8 mouse cellular contexts compared by ENCODE assay signal in the genomic region with DNA sequence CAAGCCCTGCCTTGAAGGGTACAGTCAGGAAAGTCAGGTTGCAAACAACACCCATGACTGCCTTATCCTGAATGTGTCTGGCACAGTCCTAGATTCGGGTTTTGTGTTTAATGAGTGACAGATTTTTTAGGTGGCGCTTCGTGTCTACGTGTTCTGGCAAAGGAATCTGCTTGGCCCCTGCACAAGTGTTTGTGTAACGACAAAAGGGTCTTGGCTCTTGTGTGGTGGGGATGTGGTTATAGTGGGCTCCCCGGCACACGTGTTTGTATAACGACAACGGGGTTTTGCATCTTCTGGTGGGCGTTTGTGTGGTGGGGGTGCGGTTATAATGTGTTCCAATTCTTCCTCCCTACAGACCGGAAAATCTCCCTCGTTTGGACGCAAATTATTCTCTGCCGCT. TPM values are rescaled to one million over a fixed set of nuclear protein-coding genes. Genes with fewer than 3 reads are reported as not detected.
A peak's percentile ranks its signal among the peaks of the same experiment; 100 is the strongest.
DNase-seq lines count a peak whose midpoint lies in the region; ATAC-seq and TF ChIP-seq lines count a peak whose summit lies in the region.

No protein-coding gene starts in this region.

- H3K9ac ChIP-seq in hindbrain, embryonic 14.5 days: peak overlapping the region; percentile 73
- H3K9ac ChIP-seq in liver, postnatal 0 days (replicated peaks): peak overlapping the region; percentile 61

- H3K4me2 ChIP-seq in hindbrain, embryonic 14.5 days (replicated peaks): peak overlapping the region; percentile 96
- peak overlapping the region; percentile 92 for H3K4me2 ChIP-seq in liver, postnatal 0 days (ENCODE audit: low read depth, low read length)

- DNase-seq in gastrocnemius, adult 18-20 months (ENCODE audit: low spot score): peak; percentile 2
- DNase-seq in gastrocnemius, postnatal 36 days: no peak
- DNase-seq in thymus, postnatal 10 days (ENCODE audit: low spot score in 2 of 2): peak; percentile 43 to 56
- no peak for DNase-seq in thymus, postnatal 25 days
- DNase-seq in hindbrain, embryonic 14.5 days (ENCODE audit: low spot score): peak; percentile 44
- DNase-seq in liver, postnatal 0 days: no peak
- no peak for DNase-seq in right cerebral cortex, adult 18-20 months
- DNase-seq in B cell, adult 2 months: no peak

- H3K9me3 ChIP-seq in hindbrain, embryonic 14.5 days (ENCODE audit: control insufficient read depth, low read length): no peaks in the 10 kb centered on the region
- H3K9me3 ChIP-seq in liver, postnatal 0 days (ENCODE audit: low read length): no peaks in the 10 kb centered on the region

- intact Hi-C loops in gastrocnemius, postnatal 36 days (cut with DNase I): loop anchor here (2.0 kb wide), 1 partner anchor 73 kb away; no protein-coding TSS in a partner anchor

- H3K27me3 ChIP-seq in hindbrain, embryonic 14.5 days (ENCODE audit: control insufficient read depth, insufficient read depth, low read length): peaks cover 38% of the 10 kb centered on the region
- peaks cover 19% of the 10 kb centered on the region for H3K27me3 ChIP-seq in liver, postnatal 0 days (ENCODE audit: insufficient read depth, low read length)

- H3K4me3 ChIP-seq in hindbrain, embryonic 14.5 days (replicated peaks; ENCODE audit: low read length): peak overlapping the region; percentile 60
- H3K4me3 ChIP-seq in liver, postnatal 0 days (ENCODE audit: low read depth, low read length): peak overlapping the region; percentile 54

- no peak for TF ChIP-seq EP300 in liver, postnatal 0 days (IDR thresholded peaks at IDR 0.05; ENCODE audit: low read depth)

- no peak for TF ChIP-seq CTCF in liver, postnatal 0 days (IDR thresholded peaks at IDR 0.05; ENCODE audit: low read depth)

- WGBS in hindbrain, embryonic 14.5 days: 3% methylated on average over 15 of the region's 15 CpGs
- WGBS in liver, postnatal 0 days (ENCODE audit: insufficient replicate concordance): 3% methylated on average over 15 of the region's 15 CpGs

- no peak overlapping the region for H3K27ac ChIP-seq in hindbrain, embryonic 14.5 days
- H3K27ac ChIP-seq in liver, postnatal 0 days (ENCODE audit: low read depth): no peak overlapping the region

- peaks cover 14% of the 10 kb centered on the region for H3K4me1 ChIP-seq in hindbrain, embryonic 14.5 days (replicated peaks; ENCODE audit: control insufficient read depth, insufficient read depth, low read length)
- peaks cover 18% of the 10 kb centered on the region for H3K4me1 ChIP-seq in liver, postnatal 0 days (ENCODE audit: insufficient read depth)

- no peaks in the 10 kb centered on the region for H3K36me3 ChIP-seq in hindbrain, embryonic 14.5 days (replicated peaks; ENCODE audit: control insufficient read depth, insufficient read depth)
- H3K36me3 ChIP-seq in liver, postnatal 0 days (replicated peaks; ENCODE audit: insufficient read depth, low read length): no peaks in the 10 kb centered on the region

- ATAC-seq in hindbrain, embryonic 14.5 days (ENCODE audit: low FRiP score): no peak
- ATAC-seq in liver, postnatal 0 days: no peak

RNA-seq across cellular contexts. Expression of gene Chst14, which starts 49.6 kb away (rescaled TPM):
- 1 to 10 TPM; 1.7 to 2.3 TPM for total RNA-seq in gastrocnemius, adult 18-20 months (2021)
- 1 to 10 TPM; 2.6 to 2.9 TPM for total RNA-seq in gastrocnemius, postnatal 36 days (2021)
- 7.7 and 8.7 TPM in 2 replicates for polyA plus RNA-seq in hindbrain, embryonic 14.5 days (2014; fragmentation: Nextera tagmentation; extraction: Ambion mirVana)
- 4.0 and 4.5 TPM in 2 replicates for polyA plus RNA-seq in liver, postnatal 0 days (2015; fragmentation: Nextera tagmentation; extraction: Ambion mirVana)

RNA-seq across cellular contexts. Expression of gene Ccdc32, which starts 53.3 kb away (rescaled TPM):
- total RNA-seq in gastrocnemius, adult 18-20 months (2021): 1 to 10 TPM; 3.6 to 3.9 TPM
- 1 to 10 TPM; 3.3 to 4.6 TPM for total RNA-seq in gastrocnemius, postnatal 36 days (2021)
- 36.0 and 36.5 TPM in 2 replicates for polyA plus RNA-seq in hindbrain, embryonic 14.5 days (2014; fragmentation: Nextera tagmentation; extraction: Ambion mirVana)
- 12.2 and 12.8 TPM in 2 replicates for polyA plus RNA-seq in liver, postnatal 0 days (2015; fragmentation: Nextera tagmentation; extraction: Ambion mirVana)

RNA-seq across cellular contexts. Expression of gene Rpusd2, which starts 58.7 kb away (rescaled TPM):
- 1 to 10 TPM; 2.5 to 3.2 TPM for total RNA-seq in gastrocnemius, adult 18-20 months (2021)
- total RNA-seq in gastrocnemius, postnatal 36 days (2021): 1 to 10 TPM; 2.7 to 2.8 TPM
- 3.6 and 3.9 TPM in 2 replicates for polyA plus RNA-seq in hindbrain, embryonic 14.5 days (2014; fragmentation: Nextera tagmentation; extraction: Ambion mirVana)
- polyA plus RNA-seq in liver, postnatal 0 days (2015; fragmentation: Nextera tagmentation; extraction: Ambion mirVana): 1.3 and 2.1 TPM in 2 replicates

Comparison
In these comparisons a context has a peak if more than half of its experiments do, and no peak if none do; other contexts are left out.
1. DNase-seq: peak in gastrocnemius, adult 18-20 months (single experiment), thymus, postnatal 10 days (2 of 2) and hindbrain, embryonic 14.5 days (single experiment); none in gastrocnemius, postnatal 36 days (0 of 2), thymus, postnatal 25 days (single experiment), liver, postnatal 0 days (single experiment), right cerebral cortex, adult 18-20 months (single experiment) and B cell, adult 2 months (0 of 2).